Mouse (Mus musculus) layer of hippocampus, postnatal 10 days (tissue): ENCODE measurements around the gene 4930556J24Rik. TPM values are rescaled to one million over a fixed set of nuclear protein-coding genes. Genes with fewer than 3 reads are reported as not detected.
A peak's percentile ranks its signal among the peaks of the same experiment; 100 is the strongest.
"Not testable (repeated sequence)": the region's sequence is repeated elsewhere in the genome, so short reads cannot be mapped to it uniquely, and the experiment has no call there.

Experiments
- DNase-seq, 2 experiments: peaks; one replicate each; pipeline ENCODE4 v3.0.0; 2021; ENCODE audit warnings: low spot score in 2 of 2
- total RNA-seq, 2 experiments: library from RNA; stranded (reverse); gene quantifications; 2 replicates each; pipeline ENCODE4 v1.2.3; 2021

4930556J24Rik gene
- total RNA-seq, 2 experiments from 2014 or later = not detected

GRCm38 (mm10) chr11:3922731-3923130 lies 53.8 kb downstream of the 4930556J24Rik start:
- DNase-seq = no peak

- DNase-seq = no peak
Measured at GRCm38 (mm10) chr11:3922115-3922514, 54.5 kb downstream of the 4930556J24Rik start.

GRCm38 (mm10) chr11:3921281-3921850 lies 55.2 kb downstream of the 4930556J24Rik start:
- DNase-seq = peak; percentile 39 to 60

GRCm38 (mm10) chr11:3920476-3920875 lies 56.1 kb downstream of the 4930556J24Rik start:
- no peak for DNase-seq

- no peak for DNase-seq
Measured at GRCm38 (mm10) chr11:3918738-3919137, 57.8 kb downstream of the 4930556J24Rik start.

- DNase-seq = peak; percentile 88 to 91
Measured at GRCm38 (mm10) chr11:3914109-3914840, 62.3 kb downstream of the 4930556J24Rik start, which contains the start of gene Slc35e4. Gene Slc35e4, minus strand, starts transcription at chr11:3914664.

- peak; percentile 89 to 92 for DNase-seq
Measured at GRCm38 (mm10) chr11:3913316-3914108, 63.1 kb downstream of the 4930556J24Rik start.

- DNase-seq = peak; percentile 45 to 58
Measured at GRCm38 (mm10) chr11:3912875-3913271, 63.7 kb downstream of the 4930556J24Rik start.

GRCm38 (mm10) chr11:3912100-3912874 lies 64.3 kb downstream of the 4930556J24Rik start:
- peak; percentile 36 to 65 for DNase-seq

GRCm38 (mm10) chr11:3911440-3911839 lies 65.1 kb downstream of the 4930556J24Rik start:
- not testable (repeated sequence) for DNase-seq

GRCm38 (mm10) chr11:3910513-3911310 lies 65.9 kb downstream of the 4930556J24Rik start:
- DNase-seq = no peak

GRCm38 (mm10) chr11:3909236-3909635 lies 67.3 kb downstream of the 4930556J24Rik start:
- no peak for DNase-seq

- DNase-seq = no peak
Measured at GRCm38 (mm10) chr11:3905446-3905845, 71.1 kb downstream of the 4930556J24Rik start.

- DNase-seq = no peak
Measured at GRCm38 (mm10) chr11:3904673-3905072, 71.9 kb downstream of the 4930556J24Rik start.

- DNase-seq = peak; percentile 66 to 76
Measured at GRCm38 (mm10) chr11:3903046-3903445, 73.5 kb downstream of the 4930556J24Rik start.

GRCm38 (mm10) chr11:3902516-3902915 lies 74.1 kb downstream of the 4930556J24Rik start:
- no peak for DNase-seq

- no peak for DNase-seq
Measured at GRCm38 (mm10) chr11:3900296-3900695, 76.3 kb downstream of the 4930556J24Rik start.

GRCm38 (mm10) chr11:3895933-3896332 lies 80.6 kb downstream of the 4930556J24Rik start:
- DNase-seq = no peak

- no peak for DNase-seq
Measured at GRCm38 (mm10) chr11:3895458-3895857, 81.1 kb downstream of the 4930556J24Rik start.
